ENCODE assay signal across 11 mouse cellular contexts in genomic region chr1:153202195-153202594, GRCm38 (mm10). TPM values are rescaled to one million over a fixed set of nuclear protein-coding genes. Genes with fewer than 3 reads are reported as not detected.
A peak's percentile ranks its signal among the peaks of the same experiment; 100 is the strongest.
DNase-seq lines count a peak whose midpoint lies in the region; ATAC-seq and TF ChIP-seq lines count a peak whose summit lies in the region.
"Had no signal": no experiment of that assay in that cellular context is flagged by ENCODE, and none has a peak within 500 bp of the region (broad histone marks: within the 10 kb centered on the region; RNA-seq: fewer than 3 reads in every experiment).

No protein-coding gene starts in this region.

- no peaks in the 10 kb centered on the region for H3K27me3 ChIP-seq in embryonic facial prominence, embryonic 11.5 days (ENCODE audit: control insufficient read depth, insufficient read depth, low read length)
- H3K27me3 ChIP-seq in midbrain, embryonic 12.5 days: no peaks in the 10 kb centered on the region; the same call in 1 of the 2 replicates
- H3K27me3 ChIP-seq: limb, embryonic 13.5 days had no signal

- intact Hi-C loops in gastrocnemius, adult 2 months (cut with DNase I): no loop called here

- no peak overlapping the region for H3K9ac ChIP-seq in embryonic facial prominence, embryonic 11.5 days (replicated peaks; ENCODE audit: low read length)
- H3K9ac ChIP-seq in midbrain, embryonic 12.5 days (replicated peaks): no peak overlapping the region
- H3K9ac ChIP-seq: limb, embryonic 13.5 days had no signal

- H3K4me1 ChIP-seq in embryonic facial prominence, embryonic 11.5 days (ENCODE audit: control insufficient read depth, insufficient read depth, low read length): no peaks in the 10 kb centered on the region
- H3K4me1 ChIP-seq in midbrain, embryonic 12.5 days: peaks cover 20% of the 10 kb centered on the region

- no peaks in the 10 kb centered on the region for H3K9me3 ChIP-seq in embryonic facial prominence, embryonic 11.5 days (replicated peaks; ENCODE audit: control insufficient read depth, low read length)
- H3K9me3 ChIP-seq in midbrain, embryonic 12.5 days: no peaks in the 10 kb centered on the region
- H3K9me3 ChIP-seq: limb, embryonic 13.5 days had no signal

- H3K27ac ChIP-seq in gastrocnemius, adult 2 months: peak overlapping the region; percentile 38; the same call in 1 of the 2 replicates
- H3K27ac ChIP-seq in embryonic facial prominence, embryonic 11.5 days (replicated peaks; ENCODE audit: low read depth, low read length): no peak overlapping the region
- H3K27ac ChIP-seq in midbrain, embryonic 12.5 days (replicated peaks): 0 out of 2 replicates have a peak overlapping the region, but pooled peaks have one; percentile 10

- DNase-seq in gastrocnemius, adult 2 months: no peak
- no peak for DNase-seq in gastrocnemius, adult 18-20 months (ENCODE audit: low spot score)
- DNase-seq in 3134 (ENCODE audit: extremely low read depth, insufficient read length, low spot score): peak; percentile 79
- DNase-seq in embryonic facial prominence, embryonic 11.5 days (ENCODE audit: low spot score): no peak
- DNase-seq in layer of hippocampus, adult 18-20 months (ENCODE audit: low spot score in 2 of 2): no peak
- no peak for DNase-seq in cerebellum, adult 11 months
- DNase-seq in thymus, postnatal 25 days: no peak
- DNase-seq: kidney, postnatal 4 days had no signal

- no peak overlapping the region for H3K4me3 ChIP-seq in gastrocnemius, adult 2 months
- H3K4me3 ChIP-seq in embryonic facial prominence, embryonic 11.5 days (ENCODE audit: low read depth, low read length): no peak overlapping the region
- H3K4me3 ChIP-seq in midbrain, embryonic 12.5 days: no peak overlapping the region
- H3K4me3 ChIP-seq: limb, embryonic 13.5 days had no signal

- no peak overlapping the region for H3K4me2 ChIP-seq in embryonic facial prominence, embryonic 11.5 days (ENCODE audit: low read depth, low read length)
- no peak overlapping the region for H3K4me2 ChIP-seq in midbrain, embryonic 12.5 days (replicated peaks)
- H3K4me2 ChIP-seq: limb, embryonic 13.5 days had no signal

- WGBS in embryonic facial prominence, embryonic 11.5 days: 52% methylated on average over 8 of the region's 8 CpGs
- WGBS in midbrain, embryonic 12.5 days: 34% methylated on average over 8 of the region's 8 CpGs

- no peaks in the 10 kb centered on the region for H3K36me3 ChIP-seq in embryonic facial prominence, embryonic 11.5 days (replicated peaks; ENCODE audit: control insufficient read depth, insufficient read depth, low read depth, low read length)
- H3K36me3 ChIP-seq in midbrain, embryonic 12.5 days: no peaks in the 10 kb centered on the region
- H3K36me3 ChIP-seq: limb, embryonic 13.5 days had no signal

- peak; percentile 78 for ATAC-seq in embryonic facial prominence, embryonic 11.5 days (replicated peaks; ENCODE audit: insufficient number of reproducible peaks, low FRiP score, low TSS enrichment, low read depth)
- peak; percentile 75 for ATAC-seq in midbrain, embryonic 12.5 days (ENCODE audit: low FRiP score, low read depth)

- no peak for TF ChIP-seq CTCF in gastrocnemius, adult 2 months (IDR thresholded peaks at IDR 0.05)

RNA-seq across cellular contexts. Expression of gene Lamc2, which starts 15.9 kb away (rescaled TPM):
- 1 to 10 TPM; 3.8 to 4.4 TPM for total RNA-seq in gastrocnemius, adult 2 months (2021)
- 1 to 10 TPM; 3.3 to 9.7 TPM for total RNA-seq in gastrocnemius, adult 18-20 months (2021)
- polyA plus RNA-seq in embryonic facial prominence, embryonic 11.5 days (2014; fragmentation: Nextera tagmentation; extraction: Ambion mirVana): 4.0 and 4.6 TPM in 2 replicates
- polyA plus RNA-seq in midbrain, embryonic 12.5 days (2016; fragmentation: Nextera tagmentation; extraction: Ambion mirVana): 0.38 and 0.88 TPM in 2 replicates
- total RNA-seq in layer of hippocampus, adult 18-20 months (2021): 1 to 10 TPM; 1.7 to 2.8 TPM
- total RNA-seq: hematopoietic stem cell, adult 5-6 weeks had no signal
